Mouse (Mus musculus): ENCODE results near the gene Praf2. TPM values are rescaled to one million over a fixed set of nuclear protein-coding genes. Genes with fewer than 3 reads are reported as not detected.
"Not testable (repeated sequence)": the region's sequence is repeated elsewhere in the genome, so short reads cannot be mapped to it uniquely, and the experiment has no call there.

Gene Praf2
- total and polyA plus RNA-seq, 3 experiments, result 19.1 to 60.1 TPM; not detected in 1

DNA sequence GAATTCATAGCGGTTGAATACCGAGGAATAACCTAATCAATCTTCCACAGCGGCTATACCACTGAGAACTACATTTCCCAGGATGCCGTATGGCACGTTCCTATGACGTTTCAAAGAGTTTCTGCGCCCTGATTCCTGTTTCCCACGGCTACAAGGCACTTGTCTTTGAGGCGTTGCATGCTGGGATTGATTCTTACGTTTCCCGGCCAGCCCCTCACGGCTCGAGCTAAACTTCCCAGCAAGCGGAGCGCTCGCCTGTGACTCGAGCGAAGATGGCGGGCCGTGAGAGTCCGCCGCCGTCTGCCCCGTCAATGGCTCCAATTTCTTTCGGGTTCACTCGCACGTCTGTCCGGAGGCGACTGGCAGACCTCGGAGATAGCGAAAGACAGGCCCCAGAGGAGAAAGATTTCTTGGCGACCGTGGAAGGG is 31.3 kb upstream of the Praf2 start, which contains the start of gene Gpkow (continued):
- TF ChIP-seq ZC3H11A (IDR thresholded peaks at IDR 0.05; ENCODE audit: low read depth, low read length) (no peak), TAL1 (IDR thresholded peaks at IDR 0.05; ENCODE audit: low read length) (no peak)

GRCm38 (mm10) chrX:7713764-7714134 is 14.5 kb upstream of the Praf2 start:
- H3K27me3 ChIP-seq (ENCODE audit: control insufficient read depth in 1 of 2, insufficient read depth in 2 of 2, low read length in 2 of 2); DNase-seq (ENCODE audit: low read depth, low spot score); H3K4me1 ChIP-seq (ENCODE audit: control insufficient read depth in 1 of 2, insufficient read depth in 2 of 2, low read length in 2 of 2); H3K9me3 ChIP-seq (replicated peaks; ENCODE audit: insufficient read depth, low read length); H3K36me3 ChIP-seq (ENCODE audit: control insufficient read depth in 1 of 2, insufficient read depth in 2 of 2, low read length in 2 of 2); H3K79me2 ChIP-seq (ENCODE audit: control insufficient read depth, insufficient read depth, low read length, poor library complexity): not testable (repeated sequence)
- Histone ChIP-seq H3K27ac (ENCODE audit: control insufficient read depth, low read depth, low read length) (peak overlapping the region; percentile 45), H3K9ac (ENCODE audit: control insufficient read depth, low read depth, low read length, poor library complexity, severe bottlenecking) (peak overlapping the region; percentile 89), H3K4me3 (ENCODE audit: control insufficient read depth in 1 of 2, insufficient read depth in 1 of 2, low read depth in 2 of 2, low read length in 2 of 2) (peak overlapping the region; percentile 70 to 88)
- TF ChIP-seq POLR2A (IDR thresholded peaks at IDR 0.05; ENCODE audit: control insufficient read depth in 1 of 2, insufficient read depth in 1 of 2, low read depth in 1 of 2, low read length in 2 of 2, poor library complexity in 1 of 2), result peak in 1 of 2 experiments; percentile 20; a peak in 1 of 4 replicates

GRCm38 (mm10) chrX:7714135-7714899 is 13.9 kb upstream of the Praf2 start, which contains the start of gene Wdr45:
TSS of gene Wdr45 (plus strand) at chrX:7714333.
- TF ChIP-seq TCF12 (IDR thresholded peaks at IDR 0.05; ENCODE audit: low read depth, low read length) (peak; percentile 15; the same call in 1 of the 2 replicates), POLR2A (IDR thresholded peaks at IDR 0.05; ENCODE audit: control insufficient read depth in 1 of 2, insufficient read depth in 1 of 2, low read depth in 1 of 2, low read length in 2 of 2, poor library complexity in 1 of 2) (peak in 1 of 2 experiments; percentile 89; a peak in 2 of 4 replicates), MXI1 (IDR thresholded peaks at IDR 0.05; ENCODE audit: low read depth, low read length) (peak; percentile 87), HCFC1 (IDR thresholded peaks at IDR 0.05; ENCODE audit: low read depth, low read length) (peak; percentile 72), MYC (IDR thresholded peaks at IDR 0.05; ENCODE audit: low read depth, low read length) (peak; percentile 82; the same call in 1 of the 2 replicates), ZMIZ1 (IDR thresholded peaks at IDR 0.05; ENCODE audit: low read depth, low read length) (peak; percentile 66; the same call in 1 of the 2 replicates), CHD1 (IDR thresholded peaks at IDR 0.05; ENCODE audit: low read depth, low read length) (peak; percentile 97), ELF1 (IDR thresholded peaks at IDR 0.05; ENCODE audit: low read depth, low read length) (peak; percentile 47; the same call in 1 of the 2 replicates), TBP (IDR thresholded peaks at IDR 0.05; ENCODE audit: low read depth, low read length) (peak; percentile 73), NRF1 (IDR thresholded peaks at IDR 0.05; ENCODE audit: insufficient read depth, low read depth, low read length, poor library complexity, severe bottlenecking) (peak; percentile 96), NELFE (IDR thresholded peaks at IDR 0.05; ENCODE audit: low read depth, low read length) (peak; percentile 88), E2F4 (IDR thresholded peaks at IDR 0.05; ENCODE audit: borderline replicate concordance, low read depth, low read length) (0 out of 2 replicates have a peak, but pooled peaks have one; percentile 63), POLR2AphosphoS2 (IDR thresholded peaks at IDR 0.05; ENCODE audit: low read length) (peak; percentile 91), SIN3A (IDR thresholded peaks at IDR 0.05; ENCODE audit: low read length) (peak; percentile 61; the same call in 1 of the 2 replicates), ETS1 (IDR thresholded peaks at IDR 0.05; ENCODE audit: low read depth, low read length) (peak; percentile 38; the same call in 1 of the 2 replicates), MAX (IDR thresholded peaks at IDR 0.05; ENCODE audit: low read length) (peak; percentile 77; the same call in 1 of the 2 replicates)
- not testable (repeated sequence) for H3K36me3 ChIP-seq (ENCODE audit: control insufficient read depth in 1 of 2, insufficient read depth in 2 of 2, low read length in 2 of 2); H3K79me2 ChIP-seq (ENCODE audit: control insufficient read depth, insufficient read depth, low read length, poor library complexity); H3K27me3 ChIP-seq (ENCODE audit: control insufficient read depth in 1 of 2, insufficient read depth in 2 of 2, low read length in 2 of 2); H3K4me1 ChIP-seq (ENCODE audit: control insufficient read depth in 1 of 2, insufficient read depth in 2 of 2, low read length in 2 of 2); H3K9me3 ChIP-seq (replicated peaks; ENCODE audit: insufficient read depth, low read length)
- Histone ChIP-seq H3K9ac (ENCODE audit: control insufficient read depth, low read depth, low read length, poor library complexity, severe bottlenecking) (peak within 1 kb of the TSS; percentile 89), H3K27ac (ENCODE audit: control insufficient read depth, low read depth, low read length) (peak within 1 kb of the TSS; percentile 68), H3K4me3 (ENCODE audit: control insufficient read depth in 1 of 2, insufficient read depth in 1 of 2, low read depth in 2 of 2, low read length in 2 of 2) (peak within 1 kb of the TSS; percentile 81 to 88)
- DNase-seq (ENCODE audit: low read depth, low spot score), result peak; percentile 99
